Mouse (Mus musculus) spleen, postnatal 4 days (tissue): ENCODE measurements around the gene Kcnq5.
"Not testable (repeated sequence)": the region's sequence is repeated elsewhere in the genome, so short reads cannot be mapped to it uniquely, and the experiment has no call there.

Experiments
- DNase-seq, 2 experiments: peaks; one replicate each; pipeline ENCODE4 v3.0.0; 2022; ENCODE audit warnings: low spot score in 2 of 2

Gene Kcnq5

GRCm38 (mm10) chr1:21635406-21635805, 326.3 kb downstream of the Kcnq5 start:
- DNase-seq, result no peak

DNA sequence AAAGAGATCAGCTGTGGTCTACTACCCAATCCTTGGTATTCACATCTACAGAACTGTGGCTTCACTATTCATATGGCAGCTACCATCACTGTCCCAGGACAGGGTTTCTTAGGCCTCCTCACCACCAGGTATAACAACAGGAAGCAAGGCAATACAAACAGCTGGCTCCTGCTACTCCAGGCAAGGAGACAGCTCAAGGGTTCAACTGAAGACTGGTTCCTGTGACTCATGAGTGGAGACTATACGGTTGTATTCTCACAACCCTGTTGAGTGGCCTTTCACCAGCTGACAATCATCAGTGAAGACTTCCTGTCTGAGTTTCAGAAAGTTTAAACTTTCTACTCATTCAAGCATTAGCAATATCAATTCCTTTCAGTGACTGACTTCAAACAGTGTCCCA, 327.7 kb downstream of the Kcnq5 start:
- DNase-seq, result no peak

GRCm38 (mm10) chr1:21622455-21622854, 339.3 kb downstream of the Kcnq5 start:
- DNase-seq, result no peak

DNA sequence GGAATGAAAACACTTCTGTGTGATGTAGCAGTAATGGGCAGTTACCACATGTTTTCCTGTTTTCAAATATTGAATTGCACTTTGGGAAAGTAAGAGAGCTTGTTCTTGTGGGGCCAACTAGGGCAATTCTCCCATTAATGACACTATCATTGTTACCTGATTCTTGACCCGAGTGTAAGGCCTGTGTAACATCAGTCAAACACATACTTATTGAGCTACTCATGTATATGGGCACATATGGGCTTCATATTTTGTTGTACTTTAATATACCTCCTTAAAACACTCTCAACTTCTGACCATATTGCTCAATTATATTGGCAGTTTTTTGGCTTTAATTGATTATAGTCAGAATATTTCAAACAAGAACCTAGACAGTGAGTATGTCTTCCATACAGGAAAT, 339.7 kb downstream of the Kcnq5 start:
- no peak for DNase-seq

- DNase-seq, result no peak
Measured at GRCm38 (mm10) chr1:21618712-21619111, 343.0 kb downstream of the Kcnq5 start.

- DNase-seq, result no peak
Measured at GRCm38 (mm10) chr1:21616666-21617065, 345.1 kb downstream of the Kcnq5 start.

DNA sequence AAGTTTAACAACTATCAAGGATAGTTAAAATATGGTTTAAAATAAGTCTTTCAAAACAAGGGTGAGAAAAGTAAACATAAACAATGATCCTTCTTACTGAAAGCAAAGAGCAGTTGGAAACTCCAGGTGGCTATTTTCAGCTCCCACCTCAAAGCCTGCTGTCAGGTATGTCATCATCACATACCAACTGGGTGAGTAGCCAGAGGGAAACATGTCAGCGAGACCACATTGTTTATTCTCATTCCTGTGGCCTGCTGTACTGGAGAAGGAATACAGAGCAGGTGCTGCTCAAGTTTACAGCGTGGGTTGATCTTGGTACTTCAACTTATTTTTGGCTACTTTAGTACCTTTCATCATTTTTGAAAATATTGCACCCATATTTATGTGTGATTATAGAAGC, 347.8 kb downstream of the Kcnq5 start:
- no peak for DNase-seq

GRCm38 (mm10) chr1:21604003-21604402, 357.7 kb downstream of the Kcnq5 start:
- DNase-seq, result no peak

DNA sequence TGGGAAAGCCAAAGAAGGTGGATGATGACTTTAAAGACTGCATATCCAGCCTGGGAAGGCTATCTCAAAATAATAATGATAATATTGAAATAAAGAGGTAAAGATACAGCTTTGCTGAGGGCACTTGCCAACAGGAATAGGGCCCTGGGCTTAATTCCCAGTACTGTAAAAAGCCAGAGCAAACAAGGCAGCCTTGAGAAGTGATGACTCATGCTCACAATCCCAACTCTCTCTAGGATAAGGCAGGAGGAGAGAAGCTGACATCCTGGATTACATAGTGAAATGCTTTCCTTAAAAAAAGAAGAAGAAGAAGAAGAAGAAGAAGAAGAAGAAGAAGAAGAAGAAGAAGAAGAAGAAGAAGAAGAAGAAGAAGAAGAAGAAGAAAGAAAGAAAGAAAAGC, 359.2 kb downstream of the Kcnq5 start:
- DNase-seq, result no peak

DNA sequence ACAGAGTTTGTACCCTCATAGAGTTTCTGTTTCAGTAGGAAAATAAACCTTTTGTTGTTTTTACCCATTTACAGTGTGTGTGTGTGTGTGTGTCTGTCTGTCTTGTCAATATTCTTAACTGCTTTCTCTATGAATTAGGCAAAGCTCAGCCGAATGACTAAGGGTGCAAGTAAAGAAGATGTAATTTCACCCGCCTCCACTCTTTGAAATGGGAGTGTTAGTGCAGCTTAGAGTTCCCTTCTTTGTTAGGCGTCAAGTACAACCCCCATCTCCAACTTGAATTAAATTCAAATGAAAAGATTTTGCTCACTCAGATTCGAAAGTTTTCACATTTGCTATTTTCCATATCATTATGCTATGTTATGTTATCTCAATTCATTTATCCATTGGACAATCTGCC, 361.1 kb downstream of the Kcnq5 start:
- DNase-seq, result no peak

- no peak for DNase-seq
Measured at GRCm38 (mm10) chr1:21593872-21594271, 367.9 kb downstream of the Kcnq5 start.

DNA sequence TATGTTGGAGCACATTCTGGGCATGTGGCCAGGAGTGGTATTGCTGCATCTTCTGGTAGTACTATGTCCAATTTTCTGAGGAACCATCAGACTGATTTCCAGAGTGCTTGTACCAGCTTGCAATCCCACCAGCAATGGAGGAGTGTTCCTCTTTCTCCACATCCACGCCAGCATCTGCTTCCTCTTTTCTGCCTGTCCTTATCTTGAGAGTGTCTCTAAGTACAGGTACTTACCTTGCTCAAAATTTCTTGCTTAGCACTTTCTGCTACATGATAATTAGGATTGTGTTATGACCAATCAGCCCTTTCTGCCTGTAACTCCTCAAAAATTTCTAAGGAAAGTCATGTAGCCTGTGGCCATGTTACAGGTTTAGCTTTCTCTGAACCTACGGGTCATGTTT, 394.3 kb downstream of the Kcnq5 start:
- not testable (repeated sequence) for DNase-seq

- DNase-seq, result no peak
Measured at GRCm38 (mm10) chr1:21554630-21555029, 407.1 kb downstream of the Kcnq5 start.

GRCm38 (mm10) chr1:21552715-21553114, 409.0 kb downstream of the Kcnq5 start:
- DNase-seq, result no peak

DNA sequence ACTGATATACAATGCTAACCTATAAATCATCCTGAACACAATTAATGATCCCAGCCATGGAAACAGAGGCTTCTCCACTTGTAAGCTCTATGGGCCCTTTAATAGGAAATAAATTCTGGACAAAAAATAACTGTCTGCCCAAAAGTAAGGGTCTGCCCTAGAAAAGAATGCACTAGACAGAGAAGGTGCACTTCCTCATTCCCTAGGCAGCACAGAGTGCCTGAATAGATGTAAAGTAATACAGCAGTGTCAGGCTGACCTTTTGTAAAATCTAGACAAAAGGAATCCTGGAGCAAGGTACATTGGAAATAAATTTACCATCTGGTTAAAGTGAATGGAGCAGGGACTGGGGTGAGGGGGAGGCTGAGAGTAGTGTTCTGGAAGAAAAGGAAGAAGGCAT, 417.8 kb downstream of the Kcnq5 start:
- DNase-seq, result no peak

DNA sequence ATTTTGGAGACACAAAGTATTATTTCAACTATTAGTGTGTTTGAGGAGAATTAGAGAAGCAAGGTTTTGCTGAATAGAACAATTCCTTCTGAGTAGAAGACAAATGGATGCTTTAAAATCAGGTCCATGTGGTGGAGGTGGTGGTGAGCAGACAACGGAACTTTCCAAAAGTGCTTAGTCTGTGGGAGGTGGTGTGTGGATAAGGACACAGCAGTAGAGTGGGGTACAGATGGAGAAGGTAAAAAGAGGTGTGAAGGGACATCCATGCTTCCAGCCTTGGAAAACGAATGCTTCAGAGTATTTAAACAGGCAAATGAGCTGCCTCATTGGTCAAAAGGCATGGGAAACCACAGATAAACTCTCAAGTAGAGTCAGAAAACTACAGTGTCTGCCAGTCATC, 422.3 kb downstream of the Kcnq5 start:
- DNase-seq, result no peak

GRCm38 (mm10) chr1:21530823-21531222, 430.9 kb downstream of the Kcnq5 start:
- no peak for DNase-seq

DNA sequence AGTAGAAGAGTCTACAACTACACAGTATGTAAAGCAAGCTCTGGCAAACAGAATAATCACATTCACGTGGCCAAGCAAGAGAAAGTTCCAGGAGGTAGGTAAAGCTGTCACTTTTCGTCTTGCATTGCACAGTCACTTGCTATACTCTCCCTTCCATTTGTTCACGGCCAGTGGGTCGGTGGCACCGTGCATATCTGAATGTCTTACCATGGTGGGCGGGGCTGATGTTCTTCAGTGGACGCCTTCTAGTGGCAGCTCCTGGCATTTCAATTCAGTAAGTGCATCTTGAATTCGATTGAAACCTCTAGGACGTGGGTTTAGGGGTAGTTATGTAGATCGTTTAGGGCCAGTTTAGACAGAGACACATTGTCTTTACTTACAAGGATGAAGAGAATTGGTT, 439.7 kb downstream of the Kcnq5 start:
- DNase-seq, result no peak

- DNase-seq, result no peak
Measured at GRCm38 (mm10) chr1:21521475-21521874, 440.3 kb downstream of the Kcnq5 start.

DNA sequence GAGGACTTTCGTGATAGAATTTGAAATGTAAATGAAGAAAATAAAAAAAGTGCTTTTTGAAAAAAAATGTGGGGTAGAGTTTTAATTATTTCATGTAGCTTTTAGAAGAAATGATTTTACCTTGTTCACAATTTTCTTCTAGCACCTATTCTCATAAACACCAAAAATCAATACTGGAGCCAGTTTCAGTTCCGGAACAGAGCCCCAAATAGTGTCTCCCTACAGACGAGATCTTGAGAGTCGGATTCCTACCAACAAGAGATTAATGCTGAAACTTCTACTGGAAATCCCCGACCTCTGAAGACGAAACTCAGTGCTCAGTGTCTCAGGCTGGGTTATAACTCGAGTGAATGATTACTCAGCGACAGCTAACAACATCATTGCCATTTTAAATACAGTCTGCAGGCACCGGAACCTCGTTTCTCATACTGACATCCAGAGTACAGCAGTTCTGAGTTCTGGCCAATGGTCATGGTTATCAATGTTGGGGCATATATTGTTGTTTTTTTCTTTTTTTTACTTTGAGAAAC, 441.6 kb downstream of the Kcnq5 start:
- no peak for DNase-seq

DNA sequence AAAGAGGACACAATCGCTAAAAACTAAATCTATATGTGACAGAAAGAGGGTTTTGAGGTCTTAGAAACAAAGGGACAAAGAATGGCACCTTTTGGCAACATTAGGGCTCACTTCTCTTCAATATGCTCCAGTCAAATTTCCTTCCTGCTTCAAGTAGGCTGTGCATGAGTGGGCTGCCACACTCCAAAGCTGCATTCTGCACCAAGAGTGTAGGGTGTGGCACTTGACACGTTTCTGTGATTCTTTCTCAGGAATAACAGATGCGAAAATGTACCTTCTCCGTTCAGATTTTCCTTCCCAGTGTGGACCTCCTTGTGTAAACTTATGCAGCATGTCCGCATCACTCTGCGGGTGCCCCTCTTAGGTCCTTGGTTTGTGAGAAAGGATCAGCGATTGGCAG, 455.1 kb downstream of the Kcnq5 start:
- no peak for DNase-seq

GRCm38 (mm10) chr1:21499815-21500534, 461.8 kb downstream of the Kcnq5 start:
- DNase-seq, result no peak

DNA sequence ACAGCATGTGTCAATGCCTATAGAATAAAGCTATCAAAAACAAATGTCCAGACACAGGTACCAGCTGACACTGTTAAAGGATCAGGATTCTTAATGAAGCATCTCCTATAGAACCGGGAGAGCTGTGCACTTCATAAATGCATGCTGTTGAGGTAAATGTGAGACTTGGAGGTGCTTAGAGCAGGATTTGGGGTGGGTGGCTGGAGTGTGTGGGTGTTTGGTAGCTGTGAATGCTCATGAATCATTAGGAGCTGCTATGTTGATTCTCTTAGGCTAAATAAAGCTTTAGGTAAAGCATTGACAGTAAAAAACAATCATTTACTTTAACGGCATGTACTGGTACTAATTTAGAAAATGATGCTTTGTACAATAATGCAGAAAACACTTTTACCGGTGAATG, 465.4 kb downstream of the Kcnq5 start:
- no peak for DNase-seq

GRCm38 (mm10) chr1:21488645-21489044, 473.1 kb downstream of the Kcnq5 start:
- no peak for DNase-seq
